Comparison of ENCODE assay signal across 9 mouse cellular contexts in genomic region chr4:134762360-134762759, GRCm38 (mm10). TPM values are rescaled to one million over a fixed set of nuclear protein-coding genes. Genes with fewer than 3 reads are reported as not detected.
DNase-seq lines count a peak whose midpoint lies in the region; ATAC-seq and TF ChIP-seq lines count a peak whose summit lies in the region.
"Had no signal": no experiment of that assay in that cellular context is flagged by ENCODE, and none has a peak within 500 bp of the region (broad histone marks: within the 10 kb centered on the region; RNA-seq: fewer than 3 reads in every experiment).

No protein-coding gene starts in this region.

- DNase-seq in heart, adult 11 months = peak; percentile 96
- no peak for DNase-seq in heart, postnatal 36 days
- peak; percentile 46 to 58 for DNase-seq in spleen, postnatal 10 days (ENCODE audit: low spot score in 2 of 2)
- DNase-seq in spleen, adult 18-20 months = no peak
- DNase-seq in forebrain, postnatal 0 days = no peak
- no peak for DNase-seq in gastrocnemius, postnatal 10 days

- H3K9me3 ChIP-seq in liver, embryonic 12.5 days (replicated peaks) = no peaks in the 10 kb centered on the region
- H3K9me3 ChIP-seq in stomach, embryonic 15.5 days = no peaks in the 10 kb centered on the region
- H3K9me3 ChIP-seq in forebrain, postnatal 0 days (ENCODE audit: low read length) = no peaks in the 10 kb centered on the region

- intact Hi-C loops in heart, postnatal 36 days (cut with DNase I) = no loop called here

- H3K9ac ChIP-seq in liver, embryonic 12.5 days = peak overlapping the region; percentile 69
- no peak overlapping the region for H3K9ac ChIP-seq in stomach, embryonic 15.5 days
- no peak overlapping the region for H3K9ac ChIP-seq in forebrain, postnatal 0 days

- H3K36me3 ChIP-seq in liver, embryonic 12.5 days = peaks cover 7% of the 10 kb centered on the region
- H3K36me3 ChIP-seq in stomach, embryonic 15.5 days = no peaks in the 10 kb centered on the region
- no peaks in the 10 kb centered on the region for H3K36me3 ChIP-seq in forebrain, postnatal 0 days (ENCODE audit: insufficient read depth)

- H3K4me1 ChIP-seq in liver, embryonic 12.5 days = peaks cover 94% of the 10 kb centered on the region
- H3K4me1 ChIP-seq in stomach, embryonic 15.5 days = peaks cover 67% of the 10 kb centered on the region
- 0 out of 2 replicates have a peak, but pooled peaks cover 3% of the 10 kb centered on the region for H3K4me1 ChIP-seq in forebrain, postnatal 0 days (ENCODE audit: insufficient read depth)

- no peaks in the 10 kb centered on the region for H3K27me3 ChIP-seq in liver, embryonic 12.5 days (replicated peaks)
- no peaks in the 10 kb centered on the region for H3K27me3 ChIP-seq in stomach, embryonic 15.5 days (replicated peaks)
- 0 out of 2 replicates have a peak, but pooled peaks cover under 1% of the 10 kb centered on the region for H3K27me3 ChIP-seq in forebrain, postnatal 0 days (ENCODE audit: insufficient read depth, low read length)

- WGBS in liver, embryonic 12.5 days (ENCODE audit: insufficient replicate concordance) = 32% methylated on average over 6 of the region's 6 CpGs
- 62% methylated on average over 6 of the region's 6 CpGs for WGBS in stomach, embryonic 15.5 days
- 83% methylated on average over 6 of the region's 6 CpGs for WGBS in forebrain, postnatal 0 days

- TF ChIP-seq CTCF in forebrain, postnatal 0 days (IDR thresholded peaks at IDR 0.05; ENCODE audit: low read depth) = no peak

- H3K4me3 ChIP-seq in liver, embryonic 12.5 days = peak overlapping the region; percentile 16
- H3K4me3 ChIP-seq in stomach, embryonic 15.5 days (replicated peaks) = no peak overlapping the region
- no peak overlapping the region for H3K4me3 ChIP-seq in forebrain, postnatal 0 days (ENCODE audit: low read depth, low read length)

- ATAC-seq in liver, embryonic 12.5 days = no peak
- ATAC-seq in stomach, embryonic 15.5 days (ENCODE audit: insufficient read depth, low FRiP score, low read depth) = no peak
- no peak for ATAC-seq in forebrain, postnatal 0 days
- ATAC-seq: activated CD4-positive, CD25-positive, alpha-beta regulatory T cell, adult 4 months had no signal

- peak overlapping the region; percentile 89 for H3K27ac ChIP-seq in liver, embryonic 12.5 days
- H3K27ac ChIP-seq in stomach, embryonic 15.5 days = peak overlapping the region; percentile 63
- H3K27ac ChIP-seq in forebrain, postnatal 0 days (ENCODE audit: low read depth, low read length) = no peak overlapping the region

- peak overlapping the region; percentile 67 for H3K4me2 ChIP-seq in liver, embryonic 12.5 days
- H3K4me2 ChIP-seq in stomach, embryonic 15.5 days = peak overlapping the region; percentile 25; the same call in 1 of the 2 replicates
- H3K4me2 ChIP-seq in forebrain, postnatal 0 days (ENCODE audit: low read depth) = no peak overlapping the region

RNA-seq across cellular contexts. Expression of gene Ldlrap1, which starts 5.5 kb away (rescaled TPM):
- total RNA-seq in heart, postnatal 36 days (2021) = 10 to 100 TPM; 14.3 to 16.2 TPM
- 26.4 and 28.2 TPM in 2 replicates for polyA plus RNA-seq in liver, embryonic 12.5 days (2016; fragmentation: Nextera tagmentation; extraction: Ambion mirVana)
- 19.6 and 20.8 TPM in 2 replicates for polyA plus RNA-seq in stomach, embryonic 15.5 days (2015; fragmentation: Nextera tagmentation; extraction: Ambion mirVana)
- total RNA-seq in forebrain, postnatal 0 days (2014; rRNA removed) = 1.2 and 1.7 TPM in 2 replicates
- polyA plus RNA-seq in forebrain, postnatal 0 days (2015; fragmentation: Nextera tagmentation; extraction: Ambion mirVana) = 2.3 TPM in 2 replicates
- 10 to 100 TPM; 11.9 to 17.3 TPM for total RNA-seq in gastrocnemius, postnatal 10 days (2021)

RNA-seq across cellular contexts. Expression of gene Man1c1, which starts 58.3 kb away (rescaled TPM):
- 10 to 100 TPM; 22.0 to 23.2 TPM for total RNA-seq in heart, postnatal 36 days (2021)
- 3.2 and 3.5 TPM in 2 replicates for polyA plus RNA-seq in liver, embryonic 12.5 days (2016; fragmentation: Nextera tagmentation; extraction: Ambion mirVana)
- polyA plus RNA-seq in stomach, embryonic 15.5 days (2015; fragmentation: Nextera tagmentation; extraction: Ambion mirVana) = 2.5 and 3.1 TPM in 2 replicates
- total RNA-seq in forebrain, postnatal 0 days (2014; rRNA removed) = 8.3 and 9.9 TPM in 2 replicates
- 1.7 and 2.4 TPM in 2 replicates for polyA plus RNA-seq in forebrain, postnatal 0 days (2015; fragmentation: Nextera tagmentation; extraction: Ambion mirVana)
- total RNA-seq in gastrocnemius, postnatal 10 days (2021) = 10 to 100 TPM; 11.2 to 13.8 TPM

Comparison
In these comparisons a context has a peak if more than half of its experiments do, and no peak if none do; other contexts are left out.
1. DNase-seq: peak in heart, adult 11 months (single experiment) and spleen, postnatal 10 days (2 of 2); none in heart, postnatal 36 days (0 of 2), spleen, adult 18-20 months (0 of 2), forebrain, postnatal 0 days (single experiment) and gastrocnemius, postnatal 10 days (single experiment).